Comparison of ENCODE assay signal across 8 mouse cellular contexts in the genomic region with DNA sequence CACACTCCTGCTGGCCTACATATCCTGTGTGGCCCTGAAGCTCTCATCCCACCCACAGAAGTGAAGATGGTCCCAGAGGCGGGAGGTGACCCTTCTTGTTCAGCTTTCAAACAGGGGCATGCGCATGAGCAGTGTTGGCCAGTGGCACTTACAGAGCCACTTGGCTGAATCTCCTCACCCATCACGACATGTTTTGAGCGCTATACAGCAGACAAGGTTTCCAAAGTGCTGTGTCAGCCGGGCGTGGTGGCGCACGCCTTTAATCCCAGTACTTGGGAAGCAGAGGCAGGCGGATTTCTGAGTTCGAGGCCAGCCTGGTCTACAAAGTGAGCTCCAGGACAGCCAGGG. TPM values are rescaled to one million over a fixed set of nuclear protein-coding genes. Genes with fewer than 3 reads are reported as not detected.
A peak's percentile ranks its signal among the peaks of the same experiment; 100 is the strongest.
DNase-seq lines count a peak whose midpoint lies in the region; ATAC-seq and TF ChIP-seq lines count a peak whose summit lies in the region.
"Not testable (repeated sequence)": the region's sequence is repeated elsewhere in the genome, so short reads cannot be mapped to it uniquely, and the experiment has no call there.
"Had no signal": no experiment of that assay in that cellular context is flagged by ENCODE, and none has a peak within 500 bp of the region (broad histone marks: within the 10 kb centered on the region; RNA-seq: fewer than 3 reads in every experiment).

No protein-coding gene starts in this region.

- H3K36me3 ChIP-seq in ES-Bruce4 (ENCODE audit: control insufficient read depth, insufficient read depth, low read length, poor library complexity, severe bottlenecking); embryonic facial prominence, embryonic 15.5 days; heart, embryonic 13.5 days; liver, embryonic 11.5 days (ENCODE audit: control insufficient read depth, insufficient read depth, low read length); macrophage (ENCODE audit: inconsistent target); spleen, adult 2 months (ENCODE audit: control insufficient read depth, insufficient read depth, low read length): not testable (repeated sequence)

- H3K79me2 ChIP-seq in macrophage (ENCODE audit: inconsistent target) = peaks cover 98% of the 10 kb centered on the region

- peaks cover 32% of the 10 kb centered on the region for H3K4me1 ChIP-seq in ES-Bruce4 (ENCODE audit: control insufficient read depth, insufficient read depth, low read length)
- peaks cover 17% of the 10 kb centered on the region for H3K4me1 ChIP-seq in bone marrow, adult 2 months (ENCODE audit: control insufficient read depth, insufficient read depth, low read length)
- H3K4me1 ChIP-seq in embryonic facial prominence, embryonic 15.5 days = peaks cover 60% of the 10 kb centered on the region
- H3K4me1 ChIP-seq in heart, embryonic 13.5 days = peaks cover 69% of the 10 kb centered on the region
- peaks cover 56% of the 10 kb centered on the region for H3K4me1 ChIP-seq in liver, embryonic 11.5 days (replicated peaks; ENCODE audit: control insufficient read depth, insufficient read depth, low read length)
- H3K4me1 ChIP-seq in spleen, adult 2 months (ENCODE audit: control insufficient read depth, insufficient read depth, insufficient read length) = peaks cover 38% of the 10 kb centered on the region

- not testable (repeated sequence) for H3K27me3 ChIP-seq in ES-Bruce4 (ENCODE audit: control insufficient read depth, insufficient read depth, low read length, poor library complexity, severe bottlenecking); embryonic facial prominence, embryonic 15.5 days; liver, embryonic 11.5 days (replicated peaks; ENCODE audit: control insufficient read depth, insufficient read depth, low read length); spleen, adult 2 months (ENCODE audit: control insufficient read depth, insufficient read depth, low read length)
- peaks cover 42% of the 10 kb centered on the region for H3K27me3 ChIP-seq in heart, embryonic 13.5 days (replicated peaks)

- not testable (repeated sequence) for H3K4me2 ChIP-seq in embryonic facial prominence, embryonic 15.5 days (replicated peaks); heart, embryonic 13.5 days; liver, embryonic 11.5 days

- TF ChIP-seq POLR2A in ES-Bruce4 (IDR thresholded peaks at IDR 0.05; ENCODE audit: insufficient read depth, low read length); bone marrow, adult 2 months (IDR thresholded peaks at IDR 0.05; ENCODE audit: borderline replicate concordance, control insufficient read depth, low read depth, low read length); spleen, adult 2 months (IDR thresholded peaks at IDR 0.05; ENCODE audit: low read depth, low read length): not testable (repeated sequence)

- not testable (repeated sequence) for H3K9me3 ChIP-seq in ES-Bruce4 (replicated peaks; ENCODE audit: control insufficient read depth, insufficient read depth, low read length, poor library complexity, severe bottlenecking); embryonic facial prominence, embryonic 15.5 days (replicated peaks); heart, embryonic 13.5 days; liver, embryonic 11.5 days (ENCODE audit: control insufficient read depth, low read length)

- 74% methylated on average over 10 of the region's 10 CpGs for WGBS in bone marrow, adult 2 months
- WGBS in embryonic facial prominence, embryonic 15.5 days = 87% methylated on average over 10 of the region's 10 CpGs
- 81% methylated on average over 10 of the region's 10 CpGs for WGBS in heart, embryonic 13.5 days
- WGBS in liver, embryonic 11.5 days = 86% methylated on average over 10 of the region's 10 CpGs
- WGBS in macrophage (ENCODE audit: missing documents) = 98% methylated on average over 8 of the region's 10 CpGs
- WGBS in spleen, adult 2 months = 90% methylated on average over 10 of the region's 10 CpGs

- H3K27ac ChIP-seq in ES-Bruce4 (ENCODE audit: insufficient read depth, low read length) (peak overlapping the region; percentile 62), macrophage (0 out of 2 replicates have a peak overlapping the region, but pooled peaks have one; percentile 7)
- peak overlapping the region; percentile 80 for H3K27ac ChIP-seq in bone marrow, adult 2 months (ENCODE audit: control insufficient read depth, insufficient read depth, low read depth, low read length, poor library complexity)
- peak overlapping the region; percentile 81 for H3K27ac ChIP-seq in embryonic facial prominence, embryonic 15.5 days (replicated peaks)
- H3K27ac ChIP-seq in heart, embryonic 13.5 days (replicated peaks) = peak overlapping the region; percentile 37; the same call in 1 of the 2 replicates
- H3K27ac ChIP-seq in liver, embryonic 11.5 days (ENCODE audit: low read depth, low read length) = not testable (repeated sequence)
- H3K27ac ChIP-seq in spleen, adult 2 months (ENCODE audit: insufficient read depth, low read length) = peak overlapping the region; percentile 40

- TF ChIP-seq CTCF in ES-Bruce4 (IDR thresholded peaks at IDR 0.05; ENCODE audit: low read depth, low read length); bone marrow, adult 2 months (IDR thresholded peaks at IDR 0.05; ENCODE audit: control insufficient read depth, insufficient read depth, low read length); spleen, adult 2 months (IDR thresholded peaks at IDR 0.05; ENCODE audit: extremely low read depth, insufficient read depth, insufficient read length, insufficient replicate concordance): not testable (repeated sequence)

- ATAC-seq in embryonic facial prominence, embryonic 15.5 days (ENCODE audit: insufficient number of reproducible peaks, low FRiP score, low TSS enrichment, low read depth); heart, embryonic 13.5 days (ENCODE audit: extremely low read depth, insufficient number of reproducible peaks, low FRiP score, low TSS enrichment); liver, embryonic 11.5 days (replicated peaks; ENCODE audit: low FRiP score): not testable (repeated sequence)

- not testable (repeated sequence) for H3K9ac ChIP-seq in ES-Bruce4 (ENCODE audit: low read depth, poor library complexity, severe bottlenecking); embryonic facial prominence, embryonic 15.5 days
- 0 out of 2 replicates have a peak overlapping the region, but pooled peaks have one; percentile 14 for H3K9ac ChIP-seq in heart, embryonic 13.5 days
- 0 out of 2 replicates have a peak overlapping the region, but pooled peaks have one; percentile 12 for H3K9ac ChIP-seq in liver, embryonic 11.5 days (ENCODE audit: low read depth, low read length)

- not testable (repeated sequence) for H3K4me3 ChIP-seq in ES-Bruce4 (ENCODE audit: low read depth, low read length); bone marrow, adult 2 months (replicated peaks; ENCODE audit: control insufficient read depth, low read depth, low read length); embryonic facial prominence, embryonic 15.5 days (replicated peaks); heart, embryonic 13.5 days; liver, embryonic 11.5 days (ENCODE audit: low read depth, low read length); macrophage (ENCODE audit: inconsistent target); spleen, adult 2 months (ENCODE audit: extremely low read depth, insufficient read depth, insufficient read length)

- DNase-seq in liver, embryonic 11.5 days (ENCODE audit: low spot score); spleen, adult 2 months (ENCODE audit: low read depth in 1 of 2, low spot score in 2 of 2): not testable (repeated sequence)

- not testable (repeated sequence) for TF ChIP-seq EP300 in ES-Bruce4 (IDR thresholded peaks at IDR 0.05; ENCODE audit: insufficient read depth, low read depth, low read length)

RNA-seq across cellular contexts. Expression of gene Cd9, which starts 10.3 kb away (rescaled TPM):
- 417 and 439 TPM in 2 replicates for polyA plus RNA-seq in ES-Bruce4 (2011; ENCODE audit: insufficient read depth, insufficient read length, low read depth, missing spikeins)
- 60.4 and 90.4 TPM in 2 replicates for polyA plus RNA-seq in bone marrow, adult 2 months (2011; ENCODE audit: insufficient read depth, insufficient read length, low replicate concordance, missing spikeins)
- 366 and 382 TPM in 2 replicates for polyA plus RNA-seq in embryonic facial prominence, embryonic 15.5 days (2015; fragmentation: Nextera tagmentation; extraction: Ambion mirVana)
- polyA plus RNA-seq in heart, embryonic 13.5 days (2015; fragmentation: Nextera tagmentation; extraction: Ambion mirVana) = 79.6 and 84.5 TPM in 2 replicates
- polyA plus RNA-seq in liver, embryonic 11.5 days (2014; fragmentation: Nextera tagmentation; extraction: Ambion mirVana) = 111 and 113 TPM in 2 replicates
- 10 to 100 TPM in 13 of 26 experiments, 1 to 10 TPM in 12, under 1 TPM in 1; 0.96 to 52.6 (median 9.9) TPM for total RNA-seq in macrophage (2018; cell fraction: chromatin; rRNA removed)
- 100 to 1,000 TPM in 13 of 26 experiments, 10 to 100 TPM in 13; 11.8 to 220 (median 99.5) TPM for total RNA-seq in macrophage (2018; cell fraction: cytosol; rRNA removed)
- total RNA-seq in macrophage (2018; cell fraction: nucleus; rRNA removed) = 100 to 1,000 TPM in 8 of 26 experiments, 10 to 100 TPM in 15, 1 to 10 TPM in 3; 8.1 to 185 (median 27.5) TPM
- polyA plus RNA-seq in macrophage (2018) = 296 to 414 TPM (median 359 TPM) in 3 replicates
- polyA plus RNA-seq in spleen, adult 2 months (2012; rRNA removed) = 68.0 and 68.5 TPM in 2 replicates
- polyA plus RNA-seq: erythroblast, embryonic 14.5 days had no signal
